Mouse (Mus musculus) retina, postnatal 1 day (tissue): ENCODE data around the gene Dmc1.

Experiments used
- DNase-seq: peaks from one replicate; pipeline ENCODE4 v3.0.0-alpha.2; 2012

Dmc1 gene

GRCm38 (mm10) chr15:79604990-79605665, at the start of gene Dmc1:
Gene Dmc1 (minus strand): TSS chr15:79605109.
- DNase-seq, result peak; percentile 73

GRCm38 (mm10) chr15:79651481-79651880, 46.6 kb upstream of the Dmc1 start:
- DNase-seq, result peak; percentile 43

- DNase-seq, result peak; percentile 82
Observed at GRCm38 (mm10) chr15:79650569-79650968, 45.7 kb upstream of the Dmc1 start.

GRCm38 (mm10) chr15:79648130-79648529, 43.2 kb upstream of the Dmc1 start:
- no peak for DNase-seq

GRCm38 (mm10) chr15:79645483-79645882, 40.6 kb upstream of the Dmc1 start:
- no peak for DNase-seq

GRCm38 (mm10) chr15:79641135-79641817, 36.4 kb upstream of the Dmc1 start:
- DNase-seq, result no peak

GRCm38 (mm10) chr15:79630471-79630870, 25.6 kb upstream of the Dmc1 start:
- DNase-seq, result no peak

GRCm38 (mm10) chr15:79619770-79620414, 15.0 kb upstream of the Dmc1 start:
- peak; percentile 66 for DNase-seq

- no peak for DNase-seq
Observed at GRCm38 (mm10) chr15:79618456-79618855, 13.5 kb upstream of the Dmc1 start.

GRCm38 (mm10) chr15:79617135-79617534, 12.2 kb upstream of the Dmc1 start:
- DNase-seq, result no peak

GRCm38 (mm10) chr15:79616729-79617128, 11.8 kb upstream of the Dmc1 start:
- no peak for DNase-seq

GRCm38 (mm10) chr15:79615501-79615900, 10.6 kb upstream of the Dmc1 start:
- DNase-seq, result no peak

GRCm38 (mm10) chr15:79609226-79609625, 4.3 kb upstream of the Dmc1 start:
- no peak for DNase-seq

- DNase-seq, result no peak
Observed at GRCm38 (mm10) chr15:79608214-79608613, 3.3 kb upstream of the Dmc1 start.

- peak; percentile 31 for DNase-seq
Observed at GRCm38 (mm10) chr15:79607757-79608156, 2.8 kb upstream of the Dmc1 start.

- DNase-seq, result no peak
Observed at GRCm38 (mm10) chr15:79606161-79606560, 1.3 kb upstream of the Dmc1 start.

- DNase-seq, result no peak
Observed at GRCm38 (mm10) chr15:79600176-79600575, 4.7 kb downstream of the Dmc1 start.

GRCm38 (mm10) chr15:79598715-79599114, 6.2 kb downstream of the Dmc1 start:
- no peak for DNase-seq

- DNase-seq, result no peak
Observed at GRCm38 (mm10) chr15:79581581-79581980, 23.3 kb downstream of the Dmc1 start.

GRCm38 (mm10) chr15:79577671-79578426, 27.1 kb downstream of the Dmc1 start:
- DNase-seq, result no peak

- DNase-seq, result no peak
Observed at GRCm38 (mm10) chr15:79576947-79577346, 28.0 kb downstream of the Dmc1 start.

GRCm38 (mm10) chr15:79575543-79576222, 29.2 kb downstream of the Dmc1 start:
- DNase-seq, result no peak

GRCm38 (mm10) chr15:79562417-79562816, 42.5 kb downstream of the Dmc1 start:
- no peak for DNase-seq
